Mouse (Mus musculus) megakaryocyte, embryonic 14.5 days (primary cell): ENCODE data around the gene Wdhd1.

Experiments
- FLI1 ChIP-seq: IDR thresholded peaks from 2 replicates; pipeline ENCODE4 v1.6.1; 2012; ENCODE audit warnings: low read length, inconsistent platforms, mixed read lengths
- GATA1 ChIP-seq: IDR thresholded peaks from 3 replicates; pipeline ENCODE4 v1.6.1; 2012; ENCODE audit warnings: mixed read lengths, low read length, inconsistent platforms, borderline replicate concordance

DNA sequence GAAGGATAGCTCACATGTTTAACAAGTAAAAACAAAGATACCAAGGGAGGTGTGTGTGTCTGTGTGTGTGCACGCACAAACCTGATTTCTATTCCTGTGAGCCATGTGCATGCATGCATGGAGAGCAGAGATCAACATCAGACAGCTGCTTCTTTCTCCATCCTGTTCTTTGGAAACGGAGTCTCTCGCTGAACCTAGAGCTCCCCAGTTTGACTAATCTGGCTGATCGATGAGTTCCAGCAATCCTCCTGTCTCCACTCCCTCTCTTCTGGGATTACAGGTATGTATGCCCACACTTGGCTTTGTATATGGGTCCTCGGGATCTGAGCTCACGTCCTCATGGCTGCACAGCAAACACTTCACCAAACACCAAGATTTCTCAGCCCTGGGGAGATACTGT lies 83.2 kb downstream of the Wdhd1 start:
- TF ChIP-seq GATA1 (no peak), FLI1 (no peak)
